Mouse (Mus musculus): ENCODE measurements around the gene Slc29a4. TPM values are rescaled to one million over a fixed set of nuclear protein-coding genes. Genes with fewer than 3 reads are reported as not detected.

Gene Slc29a4
- polyA plus RNA-seq, 1 experiment = 9.9 TPM

DNA sequence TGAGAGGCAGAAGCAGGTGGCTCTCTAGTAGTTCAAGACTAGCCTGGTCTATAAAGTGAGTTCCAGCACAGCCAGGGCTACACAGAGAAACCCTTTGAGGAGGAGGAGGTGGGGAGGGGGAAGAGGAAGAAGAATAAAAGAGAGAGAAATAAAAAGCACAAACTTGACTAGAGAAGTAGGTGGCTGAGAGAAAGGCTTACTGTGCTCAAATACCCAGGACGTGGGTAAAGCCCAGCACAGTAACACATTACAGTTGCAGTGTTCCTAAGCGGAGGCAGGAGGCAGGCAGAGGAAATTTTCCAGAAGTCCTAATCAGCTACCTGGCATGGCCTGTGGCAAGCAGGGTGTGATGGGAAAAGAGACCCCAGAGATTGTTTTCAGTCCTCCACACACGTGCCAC lies 74.4 kb downstream of the Slc29a4 start:
- H3K4me3 ChIP-seq (ENCODE audit: low read depth, low read length) = no peak overlapping the region
- H3K9me3 ChIP-seq (replicated peaks; ENCODE audit: control insufficient read depth, insufficient read depth, low read length, poor library complexity, severe bottlenecking) = no peaks in the 10 kb centered on the region
- H3K9ac ChIP-seq (ENCODE audit: low read depth, poor library complexity, severe bottlenecking) = no peak overlapping the region
- H3K27me3 ChIP-seq (ENCODE audit: control insufficient read depth, insufficient read depth, low read length, poor library complexity, severe bottlenecking) = no peaks in the 10 kb centered on the region
- TF ChIP-seq CTCF (IDR thresholded peaks at IDR 0.05; ENCODE audit: low read depth, low read length) (no peak), EP300 (IDR thresholded peaks at IDR 0.05; ENCODE audit: insufficient read depth, low read depth, low read length) (no peak), POLR2A (IDR thresholded peaks at IDR 0.05; ENCODE audit: insufficient read depth, low read length) (no peak)
- no peaks in the 10 kb centered on the region for H3K36me3 ChIP-seq (ENCODE audit: control insufficient read depth, insufficient read depth, low read length, poor library complexity, severe bottlenecking)
- H3K4me1 ChIP-seq (ENCODE audit: control insufficient read depth, insufficient read depth, low read length) = peaks cover 6% of the 10 kb centered on the region
- H3K27ac ChIP-seq (ENCODE audit: insufficient read depth, low read length) = no peak overlapping the region

DNA sequence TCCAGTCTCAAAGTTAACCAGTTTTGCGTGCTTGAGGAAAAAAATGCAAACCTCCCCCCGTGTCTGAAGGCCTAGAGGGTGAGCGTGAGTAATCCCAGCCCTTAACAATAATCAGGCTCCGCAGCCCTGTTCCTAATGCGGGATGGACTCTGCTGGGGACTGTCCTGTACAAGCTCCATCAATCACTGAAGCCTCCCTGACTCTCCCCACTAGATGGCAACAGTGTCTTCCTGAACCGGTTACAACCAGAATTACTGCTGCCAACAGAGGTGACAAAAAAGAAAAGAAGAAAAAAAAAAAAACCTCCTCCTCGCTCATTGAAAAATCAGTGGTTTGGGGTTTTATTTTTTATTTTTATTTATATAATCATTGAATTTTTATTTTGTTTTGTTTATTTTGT lies 75.6 kb downstream of the Slc29a4 start:
- Histone ChIP-seq H3K27ac (ENCODE audit: insufficient read depth, low read length) (no peak overlapping the region), H3K36me3 (ENCODE audit: control insufficient read depth, insufficient read depth, low read length, poor library complexity, severe bottlenecking) (no peaks in the 10 kb centered on the region), H3K9me3 (replicated peaks; ENCODE audit: control insufficient read depth, insufficient read depth, low read length, poor library complexity, severe bottlenecking) (no peaks in the 10 kb centered on the region), H3K4me1 (ENCODE audit: control insufficient read depth, insufficient read depth, low read length) (peaks cover 6% of the 10 kb centered on the region), H3K4me3 (ENCODE audit: low read depth, low read length) (no peak overlapping the region), H3K9ac (ENCODE audit: low read depth, poor library complexity, severe bottlenecking) (no peak overlapping the region), H3K27me3 (ENCODE audit: control insufficient read depth, insufficient read depth, low read length, poor library complexity, severe bottlenecking) (no peaks in the 10 kb centered on the region)
- no peak for TF ChIP-seq EP300 (IDR thresholded peaks at IDR 0.05; ENCODE audit: insufficient read depth, low read depth, low read length)
- no peak for TF ChIP-seq POLR2A (IDR thresholded peaks at IDR 0.05; ENCODE audit: insufficient read depth, low read length)
- peak; percentile 37 for TF ChIP-seq CTCF (IDR thresholded peaks at IDR 0.05; ENCODE audit: low read depth, low read length)

DNA sequence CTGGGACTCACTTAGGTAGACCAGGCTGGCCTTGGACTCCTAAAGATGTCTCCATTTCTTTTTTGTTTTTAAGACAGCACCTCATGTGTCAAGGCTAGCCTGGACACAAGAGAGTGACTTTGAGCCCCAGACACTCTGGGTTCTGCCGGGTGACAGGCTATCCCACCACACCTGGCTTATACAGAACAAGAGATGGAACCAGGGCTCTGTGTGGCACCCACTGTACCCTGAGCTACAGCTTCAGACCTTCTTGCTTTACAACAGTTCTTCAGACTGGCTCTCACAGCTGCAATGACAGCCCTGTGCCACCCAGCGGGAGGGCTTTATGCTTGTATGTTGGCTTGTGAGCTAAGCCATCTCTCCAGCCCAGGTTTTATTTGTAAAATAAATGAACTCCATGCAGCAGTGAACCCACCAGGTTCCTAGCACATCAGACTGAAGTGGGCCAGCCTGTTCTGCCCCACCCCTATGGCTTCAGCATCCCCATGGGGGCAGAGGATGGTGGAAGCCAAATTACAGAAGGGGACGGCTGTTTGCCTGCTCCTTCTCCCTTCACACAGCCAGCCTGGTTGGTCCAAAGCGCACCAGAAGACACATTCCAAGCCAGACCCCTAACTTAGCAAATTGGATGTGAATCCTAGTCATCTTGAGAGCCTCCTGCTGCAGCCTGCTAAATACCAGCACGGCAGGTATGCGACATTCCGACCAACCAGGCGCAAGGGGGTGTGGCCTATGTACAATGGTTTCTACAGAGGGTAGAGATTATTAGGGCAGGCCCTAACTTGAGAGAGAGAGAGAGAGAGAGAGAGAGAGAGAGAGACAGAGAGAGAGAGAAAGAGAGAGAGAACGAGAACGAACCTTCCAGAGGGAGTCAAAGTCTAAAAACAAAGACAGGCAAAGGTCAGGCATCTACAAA lies 76.3 kb downstream of the Slc29a4 start:
- Histone ChIP-seq H3K4me1 (ENCODE audit: control insufficient read depth, insufficient read depth, low read length) (peaks cover 6% of the 10 kb centered on the region), H3K27me3 (ENCODE audit: control insufficient read depth, insufficient read depth, low read length, poor library complexity, severe bottlenecking) (no peaks in the 10 kb centered on the region), H3K4me3 (ENCODE audit: low read depth, low read length) (no peak overlapping the region), H3K27ac (ENCODE audit: insufficient read depth, low read length) (peak overlapping the region; percentile 2; the same call in 1 of the 2 replicates), H3K9me3 (replicated peaks; ENCODE audit: control insufficient read depth, insufficient read depth, low read length, poor library complexity, severe bottlenecking) (no peaks in the 10 kb centered on the region), H3K9ac (ENCODE audit: low read depth, poor library complexity, severe bottlenecking) (no peak overlapping the region), H3K36me3 (ENCODE audit: control insufficient read depth, insufficient read depth, low read length, poor library complexity, severe bottlenecking) (no peaks in the 10 kb centered on the region)
- no peak for TF ChIP-seq CTCF (IDR thresholded peaks at IDR 0.05; ENCODE audit: low read depth, low read length)
- no peak for TF ChIP-seq POLR2A (IDR thresholded peaks at IDR 0.05; ENCODE audit: insufficient read depth, low read length)
- TF ChIP-seq EP300 (IDR thresholded peaks at IDR 0.05; ENCODE audit: insufficient read depth, low read depth, low read length) = no peak

DNA sequence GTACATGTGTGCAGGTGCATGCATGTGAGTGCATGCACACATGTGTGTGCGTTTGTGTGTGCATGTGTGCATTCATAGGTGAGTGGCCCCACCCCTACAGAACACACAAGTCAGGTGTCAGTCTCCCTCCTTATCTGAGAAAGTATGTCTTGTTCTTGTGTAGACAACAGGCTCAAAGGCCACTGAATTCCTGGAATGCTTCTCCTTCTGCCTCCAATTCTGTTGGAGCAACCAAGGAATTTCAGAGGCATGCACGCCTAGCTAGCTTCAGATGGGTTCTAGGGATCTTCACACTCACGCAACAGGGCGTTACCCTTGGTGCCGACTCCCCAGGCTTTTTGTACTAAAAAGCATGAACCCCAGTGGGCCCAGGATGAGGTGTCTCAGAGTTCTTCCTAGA lies 77.3 kb downstream of the Slc29a4 start:
- Histone ChIP-seq H3K4me1 (ENCODE audit: control insufficient read depth, insufficient read depth, low read length) (peaks cover 6% of the 10 kb centered on the region), H3K9me3 (replicated peaks; ENCODE audit: control insufficient read depth, insufficient read depth, low read length, poor library complexity, severe bottlenecking) (no peaks in the 10 kb centered on the region), H3K27me3 (ENCODE audit: control insufficient read depth, insufficient read depth, low read length, poor library complexity, severe bottlenecking) (no peaks in the 10 kb centered on the region), H3K36me3 (ENCODE audit: control insufficient read depth, insufficient read depth, low read length, poor library complexity, severe bottlenecking) (no peaks in the 10 kb centered on the region), H3K9ac (ENCODE audit: low read depth, poor library complexity, severe bottlenecking) (no peak overlapping the region), H3K27ac (ENCODE audit: insufficient read depth, low read length) (no peak overlapping the region), H3K4me3 (ENCODE audit: low read depth, low read length) (no peak overlapping the region)
- no peak for TF ChIP-seq POLR2A (IDR thresholded peaks at IDR 0.05; ENCODE audit: insufficient read depth, low read length)
- no peak for TF ChIP-seq CTCF (IDR thresholded peaks at IDR 0.05; ENCODE audit: low read depth, low read length)
- no peak for TF ChIP-seq EP300 (IDR thresholded peaks at IDR 0.05; ENCODE audit: insufficient read depth, low read depth, low read length)

DNA sequence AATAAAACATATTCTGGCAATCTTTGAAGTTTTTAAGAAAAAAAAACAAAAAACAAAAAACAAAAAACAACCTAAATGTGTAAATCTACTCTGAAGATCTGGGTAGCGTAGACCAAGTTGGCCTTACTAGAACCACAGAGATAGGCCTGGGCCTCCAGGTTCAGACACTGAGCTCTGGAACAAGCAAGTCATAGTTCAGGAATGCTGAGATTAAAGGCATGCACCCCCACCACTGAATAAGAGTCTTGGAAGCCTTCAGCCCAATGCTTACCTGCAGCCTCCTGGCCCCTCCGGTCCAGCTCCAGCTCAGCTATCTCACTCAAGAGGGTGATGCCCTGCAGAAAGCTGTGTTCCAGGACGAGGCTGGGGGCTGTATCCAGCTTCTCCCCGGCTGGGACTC lies 78.7 kb downstream of the Slc29a4 start:
- H3K36me3 ChIP-seq (ENCODE audit: control insufficient read depth, insufficient read depth, low read length, poor library complexity, severe bottlenecking) = no peaks in the 10 kb centered on the region
- H3K27ac ChIP-seq (ENCODE audit: insufficient read depth, low read length) = no peak overlapping the region
- TF ChIP-seq CTCF (IDR thresholded peaks at IDR 0.05; ENCODE audit: low read depth, low read length) = no peak
- no peak for TF ChIP-seq POLR2A (IDR thresholded peaks at IDR 0.05; ENCODE audit: insufficient read depth, low read length)
- no peak for TF ChIP-seq EP300 (IDR thresholded peaks at IDR 0.05; ENCODE audit: insufficient read depth, low read depth, low read length)
- H3K27me3 ChIP-seq (ENCODE audit: control insufficient read depth, insufficient read depth, low read length, poor library complexity, severe bottlenecking) = no peaks in the 10 kb centered on the region
- no peak overlapping the region for H3K4me3 ChIP-seq (ENCODE audit: low read depth, low read length)
- H3K4me1 ChIP-seq (ENCODE audit: control insufficient read depth, insufficient read depth, low read length) = peaks cover 6% of the 10 kb centered on the region
- no peaks in the 10 kb centered on the region for H3K9me3 ChIP-seq (replicated peaks; ENCODE audit: control insufficient read depth, insufficient read depth, low read length, poor library complexity, severe bottlenecking)
- H3K9ac ChIP-seq (ENCODE audit: low read depth, poor library complexity, severe bottlenecking) = no peak overlapping the region

DNA sequence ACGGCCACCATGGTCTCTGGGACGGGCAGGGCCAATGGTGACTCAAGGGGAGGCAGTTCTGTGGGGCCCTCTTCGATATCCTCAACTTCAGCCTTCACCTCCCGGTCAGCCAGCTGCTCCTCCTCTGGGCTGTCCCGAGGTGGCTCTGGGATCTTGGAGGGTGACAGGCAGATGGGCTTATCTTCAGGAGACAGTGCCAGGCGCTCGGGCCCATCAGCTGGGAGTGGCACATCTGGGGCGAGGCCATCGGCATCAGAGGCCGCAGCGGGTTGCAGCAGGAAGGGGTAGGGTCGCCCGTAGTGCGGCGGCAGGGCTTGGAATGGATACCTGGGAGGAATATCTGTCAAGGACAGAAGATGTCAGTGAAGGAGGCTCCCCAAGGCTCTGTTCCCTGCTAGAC lies 79.7 kb downstream of the Slc29a4 start:
- TF ChIP-seq EP300 (IDR thresholded peaks at IDR 0.05; ENCODE audit: insufficient read depth, low read depth, low read length) (no peak), CTCF (IDR thresholded peaks at IDR 0.05; ENCODE audit: low read depth, low read length) (no peak)
- no peak overlapping the region for H3K9ac ChIP-seq (ENCODE audit: low read depth, poor library complexity, severe bottlenecking)
- H3K4me1 ChIP-seq (ENCODE audit: control insufficient read depth, insufficient read depth, low read length) = peaks cover 6% of the 10 kb centered on the region
- H3K9me3 ChIP-seq (replicated peaks; ENCODE audit: control insufficient read depth, insufficient read depth, low read length, poor library complexity, severe bottlenecking) = no peaks in the 10 kb centered on the region
- no peaks in the 10 kb centered on the region for H3K27me3 ChIP-seq (ENCODE audit: control insufficient read depth, insufficient read depth, low read length, poor library complexity, severe bottlenecking)
- no peaks in the 10 kb centered on the region for H3K36me3 ChIP-seq (ENCODE audit: control insufficient read depth, insufficient read depth, low read length, poor library complexity, severe bottlenecking)
- H3K27ac ChIP-seq (ENCODE audit: insufficient read depth, low read length) = no peak overlapping the region
- H3K4me3 ChIP-seq (ENCODE audit: low read depth, low read length) = no peak overlapping the region

Other genes starting within 250 kb of the Slc29a4 start
- gene Ap5z1, start 228.6 kb upstream of the Slc29a4 start, polyA plus RNA-seq (2011; ENCODE audit: insufficient read depth, insufficient read length, low read depth, missing spikeins) = 6.9 and 7.9 TPM in 2 replicates
- 3.3 and 3.9 TPM in 2 replicates for gene Papolb, start 162.4 kb upstream of the Slc29a4 start, polyA plus RNA-seq (2011; ENCODE audit: insufficient read depth, insufficient read length, low read depth, missing spikeins)
- gene Radil, start 141.4 kb upstream of the Slc29a4 start, polyA plus RNA-seq (2011; ENCODE audit: insufficient read depth, insufficient read length, low read depth, missing spikeins) = 78.0 and 79.3 TPM in 2 replicates
- gene Mmd2, start 83.7 kb upstream of the Slc29a4 start, polyA plus RNA-seq (2011; ENCODE audit: insufficient read depth, insufficient read length, low read depth, missing spikeins) = 0.26 TPM in 1 of 2 replicates, not detected in the other
- gene Wipi2, start 64.8 kb upstream of the Slc29a4 start, polyA plus RNA-seq (2011; ENCODE audit: insufficient read depth, insufficient read length, low read depth, missing spikeins) = 50.6 and 55.0 TPM in 2 replicates
- 13.9 and 20.2 TPM in 2 replicates for gene Tnrc18, start 125.2 kb downstream of the Slc29a4 start, polyA plus RNA-seq (2011; ENCODE audit: insufficient read depth, insufficient read length, low read depth, missing spikeins)
- gene Fbxl18, start 202.9 kb downstream of the Slc29a4 start, polyA plus RNA-seq (2011; ENCODE audit: insufficient read depth, insufficient read length, low read depth, missing spikeins) = 19.3 and 21.2 TPM in 2 replicates
- 3,823 and 4,237 TPM in 2 replicates for gene Actb, start 214.2 kb downstream of the Slc29a4 start, polyA plus RNA-seq (2011; ENCODE audit: insufficient read depth, insufficient read length, low read depth, missing spikeins)